Mouse (Mus musculus): ENCODE data around the gene Tubb4a. TPM values are rescaled to one million over a fixed set of nuclear protein-coding genes. Genes with fewer than 3 reads are reported as not detected.

Gene Tubb4a
- polyA plus RNA-seq, 1 experiment from 2014 or later: 165 TPM

- no peak overlapping the region for H3K27ac ChIP-seq (ENCODE audit: low read depth, low read length)
- ATAC-seq (ENCODE audit: low FRiP score) (no peak), DNase-seq (ENCODE audit: low spot score) (no peak)
- H3K36me3 ChIP-seq (ENCODE audit: control insufficient read depth, insufficient read depth, low read length): no peaks in the 10 kb centered on the region
- H3K27me3 ChIP-seq (ENCODE audit: control insufficient read depth, insufficient read depth, low read length): no peaks in the 10 kb centered on the region
- no peaks in the 10 kb centered on the region for H3K9me3 ChIP-seq (ENCODE audit: control insufficient read depth, low read length)
- H3K4me1 ChIP-seq (replicated peaks; ENCODE audit: control insufficient read depth, insufficient read depth, low read length): no peaks in the 10 kb centered on the region
- H3K4me3 ChIP-seq (ENCODE audit: low read depth, low read length): no peak overlapping the region
- H3K9ac ChIP-seq (ENCODE audit: low read depth, low read length): no peak overlapping the region
- 94% methylated on average over 2 of the region's 2 CpGs for WGBS
- no peak overlapping the region for H3K4me2 ChIP-seq (replicated peaks; ENCODE audit: low read depth, low read length)
Measured at GRCm38 (mm10) chr17:57121856-57122255, 34.3 kb upstream of the Tubb4a start.

- Histone ChIP-seq H3K9me3 (ENCODE audit: control insufficient read depth, low read length) (no peaks in the 10 kb centered on the region), H3K27me3 (ENCODE audit: control insufficient read depth, insufficient read depth, low read length) (no peaks in the 10 kb centered on the region), H3K4me2 (replicated peaks; ENCODE audit: low read depth, low read length) (0 out of 2 replicates have a peak overlapping the region, but pooled peaks have one; percentile 5), H3K9ac (ENCODE audit: low read depth, low read length) (no peak overlapping the region), H3K4me1 (replicated peaks; ENCODE audit: control insufficient read depth, insufficient read depth, low read length) (no peaks in the 10 kb centered on the region), H3K27ac (ENCODE audit: low read depth, low read length) (no peak overlapping the region), H3K4me3 (ENCODE audit: low read depth, low read length) (no peak overlapping the region), H3K36me3 (ENCODE audit: control insufficient read depth, insufficient read depth, low read length) (no peaks in the 10 kb centered on the region)
- DNase-seq (ENCODE audit: low spot score) (peak; percentile 45), ATAC-seq (ENCODE audit: low FRiP score) (peak; percentile 73)
- under 1% methylated on average over 11 of the region's 11 CpGs for whole genome bisulfite sequencing
Measured at GRCm38 (mm10) chr17:57118524-57119349, 31.2 kb upstream of the Tubb4a start.

- H3K36me3 ChIP-seq (ENCODE audit: control insufficient read depth, insufficient read depth, low read length): no peaks in the 10 kb centered on the region
- no peaks in the 10 kb centered on the region for H3K4me1 ChIP-seq (replicated peaks; ENCODE audit: control insufficient read depth, insufficient read depth, low read length)
- no peaks in the 10 kb centered on the region for H3K27me3 ChIP-seq (ENCODE audit: control insufficient read depth, insufficient read depth, low read length)
- DNase-seq (ENCODE audit: low spot score) (no peak), ATAC-seq (ENCODE audit: low FRiP score) (no peak)
- no peaks in the 10 kb centered on the region for H3K9me3 ChIP-seq (ENCODE audit: control insufficient read depth, low read length)
- H3K27ac ChIP-seq (ENCODE audit: low read depth, low read length): no peak overlapping the region
- whole genome bisulfite sequencing: 71% methylated on average over 2 of the region's 2 CpGs
- no peak overlapping the region for H3K4me2 ChIP-seq (replicated peaks; ENCODE audit: low read depth, low read length)
- H3K4me3 ChIP-seq (ENCODE audit: low read depth, low read length): no peak overlapping the region
- H3K9ac ChIP-seq (ENCODE audit: low read depth, low read length): no peak overlapping the region
Measured at GRCm38 (mm10) chr17:57116801-57117200, 29.2 kb upstream of the Tubb4a start.

DNA sequence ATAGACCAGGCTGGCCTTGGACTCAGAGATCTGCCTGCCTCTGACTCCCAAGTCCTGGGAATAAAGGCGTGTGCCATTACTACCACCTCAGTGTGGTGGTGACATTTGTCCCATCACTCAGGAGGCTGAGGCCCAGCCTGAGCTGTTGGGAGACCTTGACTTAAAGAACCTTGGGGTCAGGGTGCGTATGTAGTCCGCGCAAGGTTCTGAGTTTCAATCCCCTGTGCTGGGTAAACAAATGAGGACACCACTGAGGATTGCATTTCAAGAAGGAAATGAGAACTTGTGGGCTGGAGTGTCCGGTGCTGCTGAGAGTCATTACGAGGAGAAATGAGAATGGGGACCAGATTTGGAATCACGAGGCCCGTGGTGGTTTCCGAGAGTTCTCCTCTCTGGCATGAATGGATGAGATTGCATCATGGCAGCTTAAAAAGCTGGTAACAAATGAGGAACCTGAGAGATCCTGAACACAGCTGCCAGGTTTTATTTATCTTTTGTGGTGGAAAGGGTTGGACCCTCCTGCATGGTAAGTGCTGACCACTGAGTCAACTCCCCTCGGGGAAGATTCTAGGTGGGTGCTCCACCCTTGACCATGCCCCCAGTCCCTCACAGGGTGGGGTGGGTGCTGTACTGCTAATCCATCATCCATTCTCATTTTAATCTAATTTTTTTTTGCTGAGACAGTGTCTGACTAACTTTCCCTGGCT lies 25.3 kb upstream of the Tubb4a start:
- ATAC-seq (ENCODE audit: low FRiP score): no peak

GRCm38 (mm10) chr17:57110005-57110404 lies 22.4 kb upstream of the Tubb4a start:
- DNase-seq (ENCODE audit: low spot score): no peak
- H3K4me2 ChIP-seq (replicated peaks; ENCODE audit: low read depth, low read length): no peak overlapping the region
- H3K9me3 ChIP-seq (ENCODE audit: control insufficient read depth, low read length): no peaks in the 10 kb centered on the region
- H3K9ac ChIP-seq (ENCODE audit: low read depth, low read length): no peak overlapping the region
- 91% methylated on average over 1 of the region's 1 CpGs for WGBS
- no peak overlapping the region for H3K27ac ChIP-seq (ENCODE audit: low read depth, low read length)
- no peaks in the 10 kb centered on the region for H3K27me3 ChIP-seq (ENCODE audit: control insufficient read depth, insufficient read depth, low read length)
- no peak overlapping the region for H3K4me3 ChIP-seq (ENCODE audit: low read depth, low read length)
- no peaks in the 10 kb centered on the region for H3K36me3 ChIP-seq (ENCODE audit: control insufficient read depth, insufficient read depth, low read length)
- no peaks in the 10 kb centered on the region for H3K4me1 ChIP-seq (replicated peaks; ENCODE audit: control insufficient read depth, insufficient read depth, low read length)
- no peak for ATAC-seq (ENCODE audit: low FRiP score)

More for the DNA sequence above, 25.3 kb upstream of the Tubb4a start:
- no peak for DNase-seq (ENCODE audit: low spot score)
- no peaks in the 10 kb centered on the region for H3K36me3 ChIP-seq (ENCODE audit: control insufficient read depth, insufficient read depth, low read length)
- no peaks in the 10 kb centered on the region for H3K4me1 ChIP-seq (replicated peaks; ENCODE audit: control insufficient read depth, insufficient read depth, low read length)
- no peak overlapping the region for H3K9ac ChIP-seq (ENCODE audit: low read depth, low read length)
- 91% methylated on average over 10 of the region's 10 CpGs for whole genome bisulfite sequencing
- no peaks in the 10 kb centered on the region for H3K27me3 ChIP-seq (ENCODE audit: control insufficient read depth, insufficient read depth, low read length)
- H3K4me2 ChIP-seq (replicated peaks; ENCODE audit: low read depth, low read length): no peak overlapping the region
- H3K4me3 ChIP-seq (ENCODE audit: low read depth, low read length): no peak overlapping the region
- H3K27ac ChIP-seq (ENCODE audit: low read depth, low read length): no peak overlapping the region
- H3K9me3 ChIP-seq (ENCODE audit: control insufficient read depth, low read length): no peaks in the 10 kb centered on the region

- Histone ChIP-seq H3K4me3 (ENCODE audit: low read depth, low read length) (no peak overlapping the region), H3K4me2 (replicated peaks; ENCODE audit: low read depth, low read length) (no peak overlapping the region), H3K9ac (ENCODE audit: low read depth, low read length) (no peak overlapping the region), H3K36me3 (ENCODE audit: control insufficient read depth, insufficient read depth, low read length) (no peaks in the 10 kb centered on the region), H3K27ac (ENCODE audit: low read depth, low read length) (no peak overlapping the region), H3K4me1 (replicated peaks; ENCODE audit: control insufficient read depth, insufficient read depth, low read length) (no peaks in the 10 kb centered on the region), H3K27me3 (ENCODE audit: control insufficient read depth, insufficient read depth, low read length) (no peaks in the 10 kb centered on the region), H3K9me3 (ENCODE audit: control insufficient read depth, low read length) (no peaks in the 10 kb centered on the region)
- ATAC-seq (ENCODE audit: low FRiP score) (no peak), DNase-seq (ENCODE audit: low spot score) (no peak)
- WGBS: 68% methylated on average over 5 of the region's 5 CpGs
Measured at GRCm38 (mm10) chr17:57108666-57109171, 21.1 kb upstream of the Tubb4a start.

DNA sequence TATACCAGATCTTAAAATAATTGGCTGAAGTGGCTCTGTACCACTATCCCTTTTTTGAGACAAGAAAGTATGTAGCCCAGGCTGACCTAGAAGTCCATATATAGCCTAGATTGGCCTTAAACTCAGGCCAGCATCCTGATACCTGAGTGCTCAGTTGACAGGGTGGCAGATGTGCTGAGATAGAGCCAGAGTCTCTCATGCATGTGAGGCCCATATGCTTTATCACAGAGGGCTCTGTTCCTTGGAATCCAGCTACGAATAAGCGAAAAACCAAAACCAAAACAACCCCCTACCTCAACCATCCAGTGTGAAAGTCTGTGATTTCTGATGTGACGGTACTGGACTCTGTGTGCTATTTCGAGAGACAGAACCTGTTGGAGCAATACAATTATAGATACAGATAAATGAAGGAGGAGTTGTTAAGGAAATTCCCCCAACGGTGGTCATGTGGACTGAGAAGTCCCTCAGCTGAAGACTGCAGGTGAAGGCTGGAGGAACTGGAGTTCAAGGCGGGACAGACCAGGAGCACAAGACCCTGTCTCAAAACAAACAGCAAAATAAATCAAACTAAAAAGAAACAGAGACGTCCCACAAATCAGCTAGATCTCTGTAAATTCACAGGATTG lies 20.6 kb upstream of the Tubb4a start:
- no peak overlapping the region for H3K4me3 ChIP-seq (ENCODE audit: low read depth, low read length)
- H3K4me1 ChIP-seq (replicated peaks; ENCODE audit: control insufficient read depth, insufficient read depth, low read length): no peaks in the 10 kb centered on the region
- no peak overlapping the region for H3K4me2 ChIP-seq (replicated peaks; ENCODE audit: low read depth, low read length)
- no peaks in the 10 kb centered on the region for H3K36me3 ChIP-seq (ENCODE audit: control insufficient read depth, insufficient read depth, low read length)
- DNase-seq (ENCODE audit: low spot score): no peak
- no peak overlapping the region for H3K9ac ChIP-seq (ENCODE audit: low read depth, low read length)
- no peak overlapping the region for H3K27ac ChIP-seq (ENCODE audit: low read depth, low read length)
- no peaks in the 10 kb centered on the region for H3K27me3 ChIP-seq (ENCODE audit: control insufficient read depth, insufficient read depth, low read length)
- WGBS: 88% methylated on average over 7 of the region's 7 CpGs
- no peaks in the 10 kb centered on the region for H3K9me3 ChIP-seq (ENCODE audit: control insufficient read depth, low read length)
- ATAC-seq (ENCODE audit: low FRiP score): no peak

GRCm38 (mm10) chr17:57107064-57107463 lies 19.5 kb upstream of the Tubb4a start:
- Histone ChIP-seq H3K27me3 (ENCODE audit: control insufficient read depth, insufficient read depth, low read length) (no peaks in the 10 kb centered on the region), H3K36me3 (ENCODE audit: control insufficient read depth, insufficient read depth, low read length) (no peaks in the 10 kb centered on the region), H3K9me3 (ENCODE audit: control insufficient read depth, low read length) (no peaks in the 10 kb centered on the region), H3K4me3 (ENCODE audit: low read depth, low read length) (no peak overlapping the region), H3K4me1 (replicated peaks; ENCODE audit: control insufficient read depth, insufficient read depth, low read length) (no peaks in the 10 kb centered on the region), H3K9ac (ENCODE audit: low read depth, low read length) (no peak overlapping the region), H3K4me2 (replicated peaks; ENCODE audit: low read depth, low read length) (no peak overlapping the region), H3K27ac (ENCODE audit: low read depth, low read length) (no peak overlapping the region)
- WGBS: 92% methylated on average over 5 of the region's 5 CpGs
- ATAC-seq (ENCODE audit: low FRiP score) (no peak), DNase-seq (ENCODE audit: low spot score) (no peak)
